Mouse (Mus musculus): ENCODE measurements around the gene Grin2b.
A peak's percentile ranks its signal among the peaks of the same experiment; 100 is the strongest.

Grin2b gene

DNA sequence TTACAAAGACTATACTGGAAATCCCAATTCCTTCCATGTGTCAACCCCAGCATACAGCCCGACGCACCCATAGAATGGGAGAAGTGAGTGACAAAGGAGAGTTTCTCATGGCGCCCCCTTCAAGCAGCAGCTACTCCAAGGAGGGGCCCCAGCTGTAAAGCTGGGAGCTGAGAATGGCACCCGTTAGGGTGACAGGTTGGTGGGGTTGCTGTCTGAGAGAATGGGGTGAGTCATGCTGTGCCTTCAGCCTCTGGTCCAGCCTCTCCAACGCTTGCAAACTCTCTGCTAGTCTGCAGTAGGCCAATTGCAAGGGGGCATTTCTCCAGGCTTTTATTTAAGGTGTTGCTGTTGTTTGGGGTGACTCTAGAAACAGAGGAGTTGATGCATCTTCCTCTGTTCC lies 73.1 kb downstream of the Grin2b start:
- no peak for DNase-seq (ENCODE audit: low read depth, low spot score)

DNA sequence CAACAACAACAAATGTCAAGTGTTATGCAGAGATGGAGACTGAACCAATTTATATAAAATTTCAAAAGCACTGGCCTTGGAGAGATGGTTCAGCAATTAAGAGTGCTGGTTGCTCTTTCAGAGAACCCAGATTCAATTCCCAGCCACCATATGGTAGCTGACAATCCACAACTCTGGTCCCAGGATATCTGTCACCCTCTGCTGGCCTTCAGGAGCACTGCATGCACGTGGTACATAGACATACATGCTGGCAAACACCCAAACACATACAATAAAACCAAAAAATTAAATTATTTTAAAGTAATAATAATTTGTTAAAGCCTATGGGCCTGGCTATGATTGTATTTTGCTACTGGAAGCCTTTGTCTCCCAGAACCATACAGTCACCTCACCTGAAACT lies 77.0 kb downstream of the Grin2b start:
- DNase-seq (ENCODE audit: low read depth, low spot score) = no peak

DNA sequence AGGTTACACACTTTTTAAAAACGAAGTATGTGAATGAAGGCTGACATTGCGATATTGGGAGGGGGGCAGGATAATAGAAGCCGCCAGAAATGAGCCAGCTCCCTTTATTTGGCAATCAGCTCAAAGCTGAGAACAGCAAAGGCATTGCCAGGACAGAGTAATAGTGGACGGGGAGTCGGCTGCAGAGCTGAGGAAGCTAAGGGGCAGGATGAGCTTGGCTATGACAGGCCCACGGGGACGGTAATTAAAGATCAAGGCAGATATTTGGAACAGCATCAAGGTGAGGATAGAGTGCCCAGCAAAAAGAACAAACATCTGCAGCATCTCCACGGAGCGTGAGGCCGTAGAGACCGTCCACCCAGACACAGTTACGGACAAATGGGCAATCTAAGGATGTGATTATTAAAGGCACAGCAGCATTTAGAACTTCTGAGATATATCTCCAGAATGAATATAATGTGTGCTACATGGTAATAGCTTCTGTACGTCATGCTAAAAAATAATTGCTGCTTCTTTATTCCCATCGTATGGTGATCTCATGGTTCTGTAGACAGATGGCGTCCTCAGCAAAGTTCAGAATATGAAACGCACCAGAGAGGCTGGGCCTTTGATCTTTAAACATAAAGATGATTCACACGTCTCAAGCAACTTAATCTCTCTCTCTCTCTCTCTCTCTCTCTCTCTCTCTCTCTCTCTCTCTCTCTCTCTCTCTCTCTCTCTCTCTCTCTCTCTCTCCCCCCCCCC lies 93.1 kb downstream of the Grin2b start:
- DNase-seq (ENCODE audit: low read depth, low spot score) = no peak

DNA sequence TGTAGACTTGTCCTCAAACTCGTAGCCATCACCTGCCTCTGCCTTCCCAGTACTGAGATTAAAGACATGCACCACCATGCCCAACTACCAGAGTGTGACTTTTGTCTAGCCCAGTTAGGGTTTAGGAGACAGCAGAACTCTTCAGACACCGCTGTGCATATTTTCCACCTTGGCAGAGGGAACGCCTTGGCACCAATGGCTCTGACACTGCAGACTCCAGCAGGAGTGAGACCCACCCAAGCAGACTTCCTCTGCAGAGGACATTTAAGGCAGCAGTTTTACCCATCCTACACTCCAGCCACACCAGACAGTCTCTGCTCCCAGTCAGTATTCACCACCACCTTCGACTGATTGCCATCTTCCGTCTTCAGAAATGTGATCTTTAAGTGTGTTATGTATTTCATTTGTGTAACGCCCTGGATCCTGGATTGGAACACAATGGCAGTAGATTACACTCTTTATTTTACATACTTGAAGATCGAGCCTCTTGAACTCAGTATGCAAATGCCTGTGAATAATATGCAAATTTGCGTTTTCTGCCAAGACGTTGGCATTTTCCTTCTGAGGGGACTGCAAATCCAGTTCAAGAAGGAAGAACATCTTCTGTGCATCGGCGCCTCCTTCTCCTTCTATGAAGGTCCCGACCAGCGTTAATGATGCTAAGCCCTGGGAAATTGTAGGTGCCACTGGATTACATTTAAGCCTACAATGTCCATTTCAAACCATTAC lies 100.8 kb downstream of the Grin2b start:
- DNase-seq (ENCODE audit: low read depth, low spot score) = no peak

DNA sequence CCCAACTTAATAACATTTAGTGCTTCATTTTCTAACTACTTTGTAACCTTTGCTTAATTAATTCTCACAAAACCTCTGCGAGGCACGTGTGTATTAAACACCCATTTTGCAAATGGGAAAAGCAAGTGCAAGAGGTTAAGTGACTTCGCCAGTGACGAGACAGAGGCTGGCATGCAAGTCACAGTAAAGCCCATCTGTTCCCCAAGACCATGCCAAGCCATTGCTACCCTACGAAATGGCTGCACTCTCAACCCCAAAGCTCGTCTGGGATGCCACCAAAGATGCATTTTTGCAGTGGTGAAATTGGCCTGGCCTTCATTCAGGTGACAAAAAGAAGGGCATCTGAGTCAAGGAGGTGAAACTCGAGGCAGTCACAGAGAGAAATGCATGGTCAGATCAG lies 103.2 kb downstream of the Grin2b start:
- no peak for DNase-seq (ENCODE audit: low read depth, low spot score)

DNA sequence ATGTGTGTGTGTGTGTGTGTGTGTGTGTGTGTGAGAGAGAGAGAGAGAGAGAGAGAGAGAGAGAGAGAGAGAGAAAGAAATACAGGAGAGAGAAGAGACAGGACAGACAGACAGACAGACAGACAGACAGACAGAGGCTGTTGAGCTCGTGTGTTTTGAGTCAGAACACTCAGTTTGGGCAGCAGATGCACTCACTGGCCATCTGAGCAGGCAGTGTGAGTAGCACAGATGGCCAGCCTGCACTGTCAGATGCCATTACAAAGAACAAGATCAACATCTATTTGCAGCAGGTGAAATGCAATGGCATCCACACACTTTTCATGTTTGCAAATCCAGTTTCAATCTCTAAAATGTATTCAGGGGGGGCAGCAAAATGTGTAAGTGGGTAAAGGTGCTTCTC lies 120.0 kb downstream of the Grin2b start:
- no peak for DNase-seq (ENCODE audit: low read depth, low spot score)

DNA sequence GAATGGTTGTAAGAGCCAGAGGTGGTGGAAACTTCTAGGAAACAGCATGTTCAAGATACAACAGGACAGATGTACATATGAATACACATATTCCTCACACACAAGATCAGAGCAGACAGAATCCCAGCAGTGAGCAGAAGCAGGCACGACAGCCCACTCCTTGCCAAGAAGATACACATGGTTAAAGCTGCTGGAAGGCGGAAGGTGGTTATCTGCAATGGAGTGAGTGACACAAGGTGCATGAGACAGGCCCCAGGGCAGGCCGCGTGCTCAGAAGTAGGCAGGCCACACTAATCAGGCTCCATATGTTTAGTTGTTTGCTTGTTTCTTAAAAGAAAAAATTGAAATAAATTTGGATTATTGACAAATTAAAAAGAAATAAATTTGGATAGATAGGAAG lies 123.0 kb downstream of the Grin2b start:
- no peak for DNase-seq (ENCODE audit: low read depth, low spot score)

DNA sequence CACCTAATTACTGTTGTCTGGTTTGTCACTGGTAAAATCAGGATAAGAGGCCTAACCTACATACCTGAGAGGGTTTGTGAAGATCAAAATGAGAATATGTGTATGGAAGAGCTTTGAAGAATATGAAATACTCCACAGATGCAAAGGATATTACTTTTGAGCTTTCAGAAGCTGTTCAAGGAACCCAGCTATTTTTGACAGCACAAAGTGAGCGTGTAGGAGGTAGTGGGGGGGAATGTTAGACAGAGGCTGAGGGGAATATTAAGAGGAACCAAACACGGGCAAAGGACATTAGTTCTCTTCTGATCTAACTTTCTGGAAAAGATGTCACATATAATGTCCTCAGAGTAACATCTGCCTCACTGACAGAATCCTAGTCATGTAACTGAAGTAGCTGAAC lies 125.2 kb downstream of the Grin2b start:
- no peak for DNase-seq (ENCODE audit: low read depth, low spot score)

DNA sequence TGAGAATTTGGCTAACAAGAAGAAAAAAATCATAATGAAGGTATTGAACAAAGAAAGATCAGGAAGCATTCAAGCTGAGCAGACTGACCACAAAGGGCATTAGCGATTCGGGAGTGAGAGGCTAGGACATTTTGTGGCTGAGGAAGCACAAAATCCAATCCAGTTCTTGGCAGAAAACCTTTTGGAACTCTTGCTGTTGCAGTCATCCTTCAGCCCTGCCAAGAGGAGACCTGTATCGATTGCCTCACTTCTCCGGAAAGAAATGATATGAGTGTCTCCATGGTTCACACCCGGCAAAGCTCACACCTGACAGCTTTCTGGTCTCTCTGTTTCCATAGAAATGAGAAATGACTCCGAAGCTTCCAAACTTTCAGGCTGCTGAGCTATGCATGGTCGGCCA lies 127.2 kb downstream of the Grin2b start:
- no peak for DNase-seq (ENCODE audit: low read depth, low spot score)

DNA sequence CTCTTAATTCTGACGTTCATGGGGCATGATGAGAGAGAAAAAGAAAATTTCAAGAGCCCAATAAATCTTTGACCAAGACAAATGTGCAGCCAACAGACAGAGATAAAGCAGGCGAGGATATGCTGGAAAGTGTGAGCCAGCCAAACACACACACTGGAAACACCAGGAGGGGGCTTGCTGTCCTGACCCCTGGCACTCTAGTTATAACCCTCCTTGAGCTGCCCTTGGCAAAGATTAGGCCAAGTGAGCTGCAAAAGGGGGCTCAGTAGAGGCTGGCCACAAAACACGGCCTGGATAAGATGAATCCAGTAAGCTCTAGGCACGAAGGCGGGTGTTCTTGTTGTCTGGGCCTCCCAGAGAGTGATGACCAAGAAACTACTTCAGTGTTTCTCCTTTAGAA lies 128.8 kb downstream of the Grin2b start:
- no peak for DNase-seq (ENCODE audit: low read depth, low spot score)

DNA sequence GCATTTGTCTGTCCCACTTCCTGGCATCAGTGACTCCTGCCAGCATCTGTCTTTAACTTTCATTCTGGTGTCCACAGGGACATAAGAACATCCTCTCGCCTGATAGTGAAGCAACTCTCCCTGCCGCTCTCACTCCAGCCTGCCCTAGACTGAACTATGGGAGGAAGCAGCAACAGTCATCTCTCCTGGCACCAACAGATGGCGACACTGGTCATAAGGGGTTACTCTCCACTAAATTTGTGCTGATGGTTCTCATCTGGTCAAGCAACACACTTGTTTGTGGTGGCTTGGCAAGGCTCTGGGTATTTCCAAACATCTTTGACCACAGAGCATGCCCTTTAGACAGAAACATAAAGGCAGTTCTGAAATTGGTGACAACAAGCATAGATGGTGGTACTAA lies 130.9 kb downstream of the Grin2b start:
- no peak for DNase-seq (ENCODE audit: low read depth, low spot score)

DNA sequence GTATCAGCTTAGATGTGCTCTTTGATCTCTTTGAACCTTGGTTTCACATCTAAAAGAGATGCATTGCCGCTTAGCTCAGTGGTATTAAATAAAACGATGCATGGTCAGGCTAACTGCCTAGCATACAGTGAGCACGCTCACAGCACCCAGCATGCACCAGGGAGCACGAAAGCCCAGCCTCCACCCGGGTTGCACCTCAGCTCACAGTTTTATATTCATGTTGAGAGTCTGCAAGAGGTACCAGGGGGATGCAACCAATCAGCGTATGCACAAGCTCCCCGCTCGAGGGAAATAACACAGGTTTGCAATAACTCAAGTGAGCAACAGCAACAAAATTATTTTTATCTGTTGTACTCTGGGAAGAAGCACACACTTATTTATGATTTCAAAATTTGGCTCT lies 131.5 kb downstream of the Grin2b start:
- DNase-seq (ENCODE audit: low read depth, low spot score) = no peak

DNA sequence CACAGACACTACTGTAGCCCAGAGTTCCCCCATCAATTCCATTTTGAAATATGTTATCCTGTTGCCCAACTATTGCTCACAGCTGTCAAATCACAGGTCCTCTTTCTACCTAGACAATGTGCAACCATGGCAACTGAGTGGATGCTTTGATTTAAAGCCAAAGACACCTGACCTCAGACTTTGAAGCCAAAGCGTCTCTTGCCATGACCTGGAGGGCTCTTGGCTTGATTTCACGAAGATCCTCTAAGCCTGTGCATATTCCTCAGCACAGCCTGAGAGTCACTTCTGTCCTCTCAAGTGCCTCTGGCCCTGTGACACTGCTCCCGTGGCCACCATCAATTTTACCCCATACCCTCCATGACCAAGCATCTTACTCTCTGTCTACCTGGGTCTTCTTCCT lies 132.4 kb downstream of the Grin2b start:
- no peak for DNase-seq (ENCODE audit: low read depth, low spot score)

DNA sequence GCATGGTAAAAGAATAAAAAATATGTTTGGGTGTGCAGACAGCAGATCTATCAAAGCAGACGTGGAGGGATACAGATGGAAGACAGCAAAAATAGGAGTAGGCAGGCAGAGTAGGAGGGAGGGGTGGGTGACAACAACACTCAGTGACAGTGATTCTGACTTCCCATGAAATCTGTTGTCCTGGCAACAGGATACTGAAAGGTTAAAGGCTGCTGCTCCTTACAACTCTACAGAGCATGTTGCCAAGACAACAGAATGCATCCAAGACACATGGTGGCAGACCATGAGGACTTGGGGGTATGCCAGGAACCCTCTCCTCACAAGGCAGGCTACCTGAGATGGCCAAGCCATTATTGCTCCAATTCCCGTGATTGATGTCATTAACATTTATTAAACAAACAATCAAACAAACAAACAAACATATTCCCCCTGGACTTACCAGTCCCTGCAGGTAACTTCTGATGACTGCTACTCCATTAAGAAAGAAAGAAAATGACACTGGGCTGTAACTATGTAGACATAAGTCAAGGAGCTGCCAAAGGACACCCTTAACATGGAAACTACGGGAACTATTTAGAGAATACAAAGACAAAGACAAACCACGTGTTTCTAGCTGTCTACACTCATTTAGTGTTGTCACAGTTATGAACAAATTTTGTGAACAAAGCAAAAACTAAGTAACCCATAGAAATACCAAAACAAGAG lies 143.9 kb downstream of the Grin2b start:
- no peak for DNase-seq (ENCODE audit: low read depth, low spot score)

DNA sequence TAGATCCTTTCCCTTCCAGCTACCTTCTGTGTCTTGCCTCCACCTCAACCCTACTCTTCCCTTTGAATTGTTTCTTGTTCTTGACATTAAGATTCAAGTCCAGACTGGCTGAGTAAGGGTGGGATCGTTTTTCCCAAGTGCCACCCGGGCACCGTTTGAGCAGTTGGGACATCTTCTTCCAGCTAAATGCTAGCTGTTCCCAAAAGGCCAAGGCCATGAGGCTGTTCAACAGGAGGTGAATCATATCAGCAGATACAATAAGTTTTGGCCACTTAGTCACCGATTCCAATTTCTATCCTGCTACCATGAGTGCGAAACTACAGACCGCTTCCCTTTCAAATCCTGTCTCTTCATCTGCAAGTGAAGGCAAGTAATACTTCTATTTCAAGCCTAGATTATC lies 146.4 kb downstream of the Grin2b start:
- DNase-seq (ENCODE audit: low read depth, low spot score) = no peak

DNA sequence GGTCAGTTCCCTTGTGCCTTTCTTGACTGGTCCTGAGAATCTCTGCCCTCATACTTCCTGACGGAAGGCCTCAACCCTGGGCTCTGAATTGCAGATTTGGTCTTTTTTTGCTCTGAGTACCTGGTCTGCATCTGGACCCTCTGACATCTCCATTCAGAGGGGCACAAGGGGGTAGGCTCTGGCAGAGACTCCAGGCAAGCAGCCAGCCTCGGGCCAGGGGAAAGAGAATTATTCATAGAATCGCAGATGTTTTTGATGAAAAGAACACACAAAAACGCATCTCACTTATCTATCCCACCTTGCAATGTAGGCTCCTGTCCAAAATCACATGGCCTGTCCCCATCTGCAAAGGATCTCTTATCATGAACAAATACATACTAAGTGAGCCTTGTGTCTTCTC lies 147.5 kb downstream of the Grin2b start:
- no peak for DNase-seq (ENCODE audit: low read depth, low spot score)

DNA sequence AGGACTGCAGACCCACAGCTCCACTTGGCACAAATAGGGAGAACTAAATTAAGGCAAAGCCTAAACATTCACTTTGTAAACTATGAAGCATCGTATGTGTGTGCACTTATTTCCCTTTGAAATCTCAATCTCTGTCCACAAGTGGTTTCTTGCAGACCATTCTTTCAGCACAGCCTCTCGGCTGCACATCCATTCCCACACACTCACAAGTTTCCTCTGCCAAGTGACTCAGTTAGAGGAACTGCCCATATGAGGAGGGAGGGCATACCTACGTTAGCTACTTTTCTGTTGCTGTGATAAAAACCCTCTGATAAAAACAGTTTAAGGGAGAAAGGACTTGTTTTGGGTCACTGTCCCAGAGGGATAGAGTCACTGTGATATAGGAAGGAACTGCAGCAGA lies 152.9 kb downstream of the Grin2b start:
- DNase-seq (ENCODE audit: low read depth, low spot score) = no peak

DNA sequence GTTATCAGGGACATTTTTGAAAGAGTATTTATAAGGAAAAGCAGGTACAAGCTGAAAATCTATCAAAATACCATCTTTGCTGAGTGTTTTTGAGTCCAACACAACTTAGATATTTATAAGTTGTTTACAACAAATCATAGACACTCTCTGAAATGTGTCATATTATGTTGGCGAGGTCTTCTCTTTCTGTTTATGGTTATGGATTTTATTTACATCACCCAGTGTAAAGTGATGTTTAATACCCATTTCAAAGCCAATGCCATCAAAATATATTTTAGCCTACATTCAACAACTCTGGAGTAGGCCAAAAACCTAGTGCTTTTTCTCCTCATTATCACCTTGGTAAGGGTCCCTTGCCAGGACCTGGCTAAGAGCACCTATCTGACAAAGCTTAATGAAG lies 154.3 kb downstream of the Grin2b start:
- DNase-seq (ENCODE audit: low read depth, low spot score) = no peak

DNA sequence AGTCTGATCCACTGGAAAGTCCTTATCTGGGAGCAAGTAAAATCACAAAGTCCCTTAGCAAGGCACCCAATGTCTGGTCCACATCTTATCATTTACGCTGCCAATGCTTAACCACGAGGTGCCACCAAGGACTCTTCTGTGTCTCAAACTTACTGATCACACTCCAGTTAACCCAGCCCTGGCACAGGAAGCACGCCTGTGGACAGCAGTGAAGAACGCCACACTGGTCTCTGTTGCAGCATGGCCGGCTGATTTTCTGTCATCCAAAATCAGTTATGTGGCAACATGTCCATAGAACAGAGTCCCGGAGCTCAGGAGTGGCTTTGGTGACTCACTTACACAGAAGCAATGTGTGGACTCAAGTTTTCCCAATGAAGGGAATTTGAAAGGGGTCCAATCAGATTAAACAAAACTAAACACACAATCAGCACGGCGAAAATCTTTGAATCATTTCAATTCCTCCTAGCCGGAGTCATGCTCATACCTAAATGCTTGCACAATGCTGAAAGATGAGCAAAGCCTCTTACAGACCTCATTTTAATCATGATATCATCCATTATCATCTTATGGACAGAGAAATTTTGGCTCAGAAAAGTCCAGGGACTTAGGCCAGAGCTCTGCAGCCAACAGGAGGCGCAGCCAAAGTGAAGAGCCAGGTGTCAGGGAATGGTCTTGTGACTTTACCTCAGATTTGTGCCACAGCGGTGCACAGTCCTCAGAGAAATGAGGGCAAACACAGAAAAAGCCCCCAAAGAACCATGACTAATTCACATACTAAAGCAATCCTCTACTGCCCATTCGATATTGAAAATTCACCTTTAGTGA lies 159.5 kb downstream of the Grin2b start:
- DNase-seq (ENCODE audit: low read depth, low spot score) = no peak

DNA sequence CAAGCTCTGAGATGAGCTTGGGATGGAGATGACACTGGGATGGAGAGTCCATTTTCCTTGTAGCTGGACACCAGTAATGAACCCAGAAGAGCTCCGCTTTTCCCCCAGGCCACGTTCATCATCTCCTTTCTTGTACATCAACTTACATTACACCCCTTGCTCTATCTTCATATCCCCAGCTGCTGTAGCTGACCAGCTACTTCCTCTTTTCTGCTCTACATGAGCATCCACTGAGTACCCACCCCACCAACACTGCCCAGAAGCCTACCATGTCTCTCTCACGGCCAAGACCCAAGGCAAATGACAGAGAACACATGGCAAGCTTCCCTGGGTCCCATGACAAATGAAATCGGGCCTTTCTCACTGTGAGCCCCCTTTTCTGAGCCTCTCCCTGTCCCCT lies 161.8 kb downstream of the Grin2b start:
- no peak for DNase-seq (ENCODE audit: low read depth, low spot score)

DNA sequence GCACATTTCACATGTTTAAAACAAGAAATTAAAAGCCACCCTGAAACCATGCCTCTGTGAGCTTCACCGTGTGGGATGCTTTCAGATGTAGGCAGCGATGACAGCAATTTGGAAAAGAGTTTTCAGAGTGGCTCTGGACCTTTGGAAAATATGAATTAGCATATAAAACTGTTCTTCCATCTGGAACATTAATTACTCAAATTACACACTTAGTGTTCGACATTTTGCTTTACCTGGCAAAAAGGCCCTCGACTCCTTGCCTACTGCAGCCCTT lies 162.3 kb downstream of the Grin2b start:
- no peak for DNase-seq (ENCODE audit: low read depth, low spot score)

DNA sequence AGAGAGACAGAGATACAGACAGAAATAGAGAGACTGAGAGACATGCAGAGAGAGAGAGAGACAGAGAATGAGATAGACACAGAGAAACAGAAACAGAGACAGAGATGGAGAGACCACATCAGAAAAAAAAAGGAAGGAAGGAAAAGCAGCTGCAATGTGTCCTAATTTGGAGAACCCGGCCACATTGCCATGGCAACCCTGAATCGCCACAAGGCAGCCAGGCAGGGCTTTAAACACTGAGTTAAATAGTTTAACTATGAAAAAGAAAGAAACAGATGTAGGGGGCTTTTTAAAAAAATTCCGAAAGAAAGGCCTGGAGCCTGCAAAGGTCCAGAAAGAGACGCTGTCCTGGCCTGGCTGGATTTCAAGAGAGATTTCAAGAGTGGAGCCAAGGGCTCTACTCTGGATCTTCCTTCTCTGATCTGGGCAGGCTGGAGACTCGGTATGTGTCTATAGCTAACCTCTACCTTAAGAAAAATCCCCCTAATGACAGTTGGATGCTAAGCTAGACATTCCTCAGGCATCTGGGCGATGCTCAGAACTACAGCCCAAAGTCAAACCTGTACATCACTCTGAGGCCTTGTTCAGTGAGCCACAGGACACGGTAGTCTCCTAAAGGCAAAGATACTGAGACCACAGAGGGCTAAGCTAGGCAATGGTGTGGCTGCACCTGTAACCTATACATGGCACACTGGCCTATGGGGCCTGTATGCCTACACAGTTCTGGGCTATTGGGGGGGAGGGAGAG lies 162.8 kb downstream of the Grin2b start:
- DNase-seq (ENCODE audit: low read depth, low spot score) = peak; percentile 14

All from forelimb bud, embryonic 11.5 days (tissue).